Mouse (Mus musculus): Measurements from ENCODE around the gene Celsr3. TPM values are rescaled to one million over a fixed set of nuclear protein-coding genes. Genes with fewer than 3 reads are reported as not detected.

Gene Celsr3
- total RNA-seq, 2 experiments from 2014 or later, result 60.6 to 73.4 TPM

GRCm38 (mm10) chr9:108807674-108808073, 18.4 kb upstream of the Celsr3 start:
- DNase-seq, result no peak

DNA sequence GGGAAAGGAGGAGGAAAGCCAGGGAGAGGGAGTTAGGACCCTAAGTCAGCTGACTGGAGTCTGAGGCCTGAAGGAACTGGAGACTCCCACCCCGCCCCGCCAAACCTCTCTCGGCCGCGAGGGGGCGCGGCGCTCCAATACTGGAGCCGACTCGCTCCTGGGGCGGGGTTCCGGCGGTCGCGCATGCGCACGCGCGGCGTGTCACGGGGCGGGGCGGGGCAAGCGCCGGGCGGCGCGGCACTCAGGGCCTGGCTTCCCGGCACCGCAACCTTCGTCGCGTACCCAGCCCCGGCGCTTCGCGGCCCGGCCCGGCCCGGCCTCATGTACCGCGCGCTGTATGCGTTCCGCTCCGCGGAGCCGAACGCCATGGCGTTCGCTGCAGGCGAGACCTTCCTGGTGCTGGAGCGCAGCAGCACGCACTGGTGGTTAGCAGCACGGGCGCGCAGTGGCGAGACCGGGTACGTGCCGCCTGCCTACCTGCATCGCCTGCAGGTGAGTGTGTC, 17.9 kb upstream of the Celsr3 start, which contains the start of gene Nckipsd:
Nckipsd (plus strand) TSS at position 206 of the 503 bp plus-strand sequence.
- peak; percentile 93 for DNase-seq

GRCm38 (mm10) chr9:108809188-108809587, 16.9 kb upstream of the Celsr3 start:
- DNase-seq, result no peak

GRCm38 (mm10) chr9:108809723-108810122, 16.4 kb upstream of the Celsr3 start:
- no peak for DNase-seq

DNA sequence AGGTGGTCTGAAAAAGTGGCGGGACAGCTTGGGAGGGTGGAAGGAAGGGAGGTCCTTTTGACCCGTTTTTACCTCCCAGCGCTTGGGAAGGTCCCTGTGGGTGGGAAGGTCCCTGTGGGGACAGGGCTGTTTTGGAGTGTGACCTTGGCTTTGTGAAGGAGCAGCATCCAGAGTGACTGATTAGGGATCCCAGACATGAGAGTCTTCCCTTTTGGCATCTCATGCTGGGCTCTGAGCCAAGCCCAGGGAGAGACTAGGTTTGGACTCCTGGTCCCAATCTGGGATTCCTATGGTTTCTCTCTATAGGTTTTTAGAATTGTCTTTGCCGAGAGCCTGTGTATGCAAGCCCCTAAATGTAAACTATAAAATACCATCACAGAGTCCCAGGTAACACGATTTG, 15.6 kb upstream of the Celsr3 start:
- no peak for DNase-seq

DNA sequence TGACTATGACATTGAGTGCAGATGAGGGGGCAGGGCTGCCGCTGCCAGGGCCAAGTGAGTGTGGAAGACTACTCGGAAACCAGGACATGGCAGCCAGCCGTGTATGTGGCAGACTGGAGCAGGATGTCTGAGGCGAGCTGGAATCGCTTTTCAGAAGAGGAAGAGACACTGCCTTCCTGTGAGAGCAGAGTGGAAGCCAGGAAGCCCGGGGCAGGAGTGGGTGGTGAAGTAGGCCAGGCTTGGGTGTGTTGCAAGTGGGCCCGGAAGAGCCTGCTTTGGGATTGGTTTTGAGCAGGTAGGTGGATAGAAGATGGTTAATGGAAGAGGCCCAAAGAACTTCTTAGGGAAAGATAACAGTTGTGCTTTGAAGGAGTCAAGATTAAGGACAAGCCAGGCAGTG, 10.6 kb upstream of the Celsr3 start:
- DNase-seq, result no peak

GRCm38 (mm10) chr9:108819495-108819894, 6.6 kb upstream of the Celsr3 start:
- peak; percentile 44 to 56 for DNase-seq

DNA sequence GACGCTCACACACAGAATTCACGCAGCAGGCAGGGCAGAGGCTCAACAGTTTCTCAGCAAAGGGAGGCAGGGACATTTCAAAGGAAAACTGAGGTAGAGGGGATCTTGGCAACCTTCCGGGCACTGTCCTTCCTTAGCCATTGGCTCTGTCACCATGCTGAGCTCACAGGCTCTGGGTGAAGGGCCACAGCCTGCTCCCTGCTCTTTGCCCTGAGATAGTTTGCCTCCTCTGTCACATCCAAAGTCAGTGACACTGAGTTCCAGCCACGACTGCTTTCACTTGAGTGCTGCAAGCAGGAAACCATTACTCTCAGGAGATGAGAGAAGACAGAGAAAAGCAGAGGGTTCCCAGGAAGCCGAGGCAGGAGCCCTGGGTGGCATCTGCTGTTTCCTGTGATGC, 6.0 kb upstream of the Celsr3 start:
- DNase-seq, result no peak

- no peak for DNase-seq
Observed at GRCm38 (mm10) chr9:108824144-108824685, 1.9 kb upstream of the Celsr3 start.

DNA sequence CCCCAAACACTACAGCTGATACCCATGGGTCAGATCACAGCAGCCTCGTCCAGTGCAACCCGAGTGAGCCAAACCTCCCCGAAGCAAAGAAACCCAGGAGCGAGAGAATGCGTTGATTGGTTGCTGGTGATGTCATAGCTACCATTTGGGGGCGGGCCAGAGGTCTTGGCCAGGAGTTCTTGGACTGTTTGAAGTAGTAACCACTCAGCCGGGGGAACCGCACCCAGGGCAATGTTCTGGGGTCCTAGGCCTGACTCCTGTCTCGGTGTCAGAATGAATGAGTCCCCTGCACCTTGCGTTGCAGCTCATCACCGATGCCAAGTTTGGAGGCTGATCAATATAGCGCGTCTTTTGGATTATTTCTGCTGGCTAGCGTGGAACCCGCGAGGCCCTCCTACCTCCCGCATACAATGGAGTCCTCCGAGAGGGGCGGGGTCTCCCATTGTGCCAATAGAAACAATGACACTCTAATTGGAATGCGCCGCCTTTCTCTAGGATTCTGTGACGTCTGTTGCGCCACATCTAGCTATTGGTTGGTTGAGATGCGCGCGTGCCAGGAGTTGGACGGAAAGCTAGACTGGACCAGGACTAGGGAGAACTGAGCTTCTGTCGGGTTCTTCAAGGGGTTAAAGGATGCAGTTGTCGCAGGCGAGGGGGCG, 1.2 kb upstream of the Celsr3 start:
- DNase-seq, result peak; percentile 85 to 87

DNA sequence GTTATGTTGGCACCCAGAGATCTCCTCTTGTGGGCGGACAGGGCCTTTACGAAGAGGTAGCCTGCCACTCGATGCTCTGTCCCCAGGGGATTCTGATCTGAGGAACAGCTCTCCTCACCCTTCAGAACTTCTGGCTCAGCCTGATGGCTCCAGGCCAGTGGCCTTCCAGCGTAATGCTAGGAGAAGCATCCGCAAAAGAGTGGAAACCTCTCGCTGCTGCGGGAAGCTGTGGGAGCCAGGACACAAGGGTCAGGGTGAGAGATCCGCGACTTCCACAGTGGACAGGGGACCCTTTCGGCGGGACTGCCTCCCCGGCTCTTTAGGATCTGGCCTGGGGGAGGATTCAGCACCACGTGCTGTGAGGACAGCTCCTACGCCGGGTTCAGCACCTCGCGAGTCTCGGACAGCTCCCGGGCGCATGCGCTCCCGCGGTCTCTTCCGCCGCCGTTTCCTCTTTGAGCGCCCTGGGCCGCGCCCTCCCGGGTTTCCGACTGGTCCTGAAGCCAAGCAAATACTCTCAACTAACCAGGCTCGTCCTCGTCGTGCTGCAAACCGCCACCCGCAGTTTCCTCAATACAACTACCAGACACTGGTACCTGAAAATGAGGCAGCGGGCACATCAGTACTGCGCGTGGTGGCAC, 700 bp downstream of the Celsr3 start:
- peak; percentile 72 for DNase-seq

DNA sequence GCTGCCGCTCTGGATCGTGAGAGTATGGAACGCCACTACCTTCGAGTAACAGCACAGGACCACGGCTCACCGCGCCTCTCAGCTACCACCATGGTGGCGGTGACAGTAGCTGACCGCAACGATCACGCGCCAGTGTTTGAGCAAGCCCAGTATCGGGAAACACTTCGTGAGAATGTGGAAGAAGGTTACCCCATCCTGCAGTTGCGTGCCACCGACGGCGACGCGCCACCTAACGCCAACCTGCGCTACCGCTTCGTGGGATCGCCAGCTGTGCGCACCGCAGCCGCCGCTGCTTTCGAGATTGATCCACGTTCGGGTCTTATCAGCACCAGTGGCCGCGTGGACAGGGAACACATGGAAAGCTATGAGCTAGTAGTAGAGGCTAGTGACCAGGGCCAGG, 1.3 kb downstream of the Celsr3 start:
- no peak for DNase-seq

DNA sequence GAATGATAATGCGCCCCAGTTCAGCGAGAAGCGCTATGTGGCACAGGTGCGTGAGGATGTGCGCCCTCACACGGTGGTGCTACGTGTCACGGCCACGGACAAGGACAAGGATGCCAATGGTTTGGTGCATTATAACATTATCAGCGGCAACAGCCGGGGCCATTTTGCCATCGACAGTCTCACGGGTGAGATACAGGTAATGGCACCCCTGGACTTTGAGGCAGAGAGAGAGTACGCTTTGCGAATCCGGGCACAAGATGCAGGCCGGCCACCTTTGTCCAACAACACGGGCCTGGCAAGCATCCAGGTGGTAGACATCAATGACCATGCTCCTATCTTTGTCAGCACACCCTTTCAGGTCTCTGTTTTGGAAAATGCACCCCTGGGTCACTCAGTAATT, 1.8 kb downstream of the Celsr3 start:
- DNase-seq, result no peak

GRCm38 (mm10) chr9:108831637-108832036, 5.5 kb downstream of the Celsr3 start:
- no peak for DNase-seq

- DNase-seq, result peak; percentile 69 to 70
Observed at GRCm38 (mm10) chr9:108832390-108833108, 6.4 kb downstream of the Celsr3 start.

DNA sequence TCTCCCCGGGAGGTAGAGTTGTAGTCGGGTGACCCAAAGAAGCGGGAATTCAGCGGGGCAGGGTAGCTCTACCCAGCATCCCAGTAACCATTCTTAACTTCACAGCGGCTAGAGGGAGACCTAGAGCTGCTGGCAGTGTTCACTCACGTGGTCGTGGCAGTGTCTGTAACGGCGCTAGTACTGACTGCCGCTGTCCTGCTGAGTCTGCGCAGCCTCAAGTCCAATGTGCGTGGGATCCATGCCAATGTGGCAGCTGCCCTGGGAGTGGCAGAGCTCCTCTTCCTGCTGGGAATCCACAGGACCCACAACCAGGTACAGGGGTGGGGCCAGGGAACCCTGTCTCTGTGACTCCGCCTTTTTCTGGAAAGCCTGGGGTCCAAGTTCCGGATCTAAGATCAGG, 16.9 kb downstream of the Celsr3 start:
- peak; percentile 58 to 63 for DNase-seq

GRCm38 (mm10) chr9:108845390-108845789, 19.3 kb downstream of the Celsr3 start:
- no peak for DNase-seq

DNA sequence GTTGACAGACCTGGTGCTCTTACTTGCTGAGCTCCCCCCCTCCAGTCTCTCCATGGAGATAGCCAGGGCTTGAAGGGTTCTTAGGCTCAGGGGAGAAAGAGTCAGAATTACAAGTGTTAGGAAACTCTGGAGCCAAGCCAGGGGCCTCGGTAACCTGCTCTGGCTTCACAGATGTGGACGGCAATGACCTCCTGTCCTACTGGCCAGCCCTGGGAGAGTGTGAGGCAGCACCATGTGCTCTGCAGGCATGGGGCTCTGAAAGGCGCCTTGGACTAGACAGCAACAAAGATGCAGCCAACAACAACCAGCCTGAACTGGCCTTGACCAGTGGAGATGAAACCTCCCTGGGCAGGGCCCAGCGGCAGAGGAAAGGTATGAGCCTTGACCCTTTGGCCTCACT, 21.3 kb downstream of the Celsr3 start:
- DNase-seq, result no peak

- DNase-seq, result no peak
Observed at GRCm38 (mm10) chr9:108848419-108848818, 22.3 kb downstream of the Celsr3 start.

DNA sequence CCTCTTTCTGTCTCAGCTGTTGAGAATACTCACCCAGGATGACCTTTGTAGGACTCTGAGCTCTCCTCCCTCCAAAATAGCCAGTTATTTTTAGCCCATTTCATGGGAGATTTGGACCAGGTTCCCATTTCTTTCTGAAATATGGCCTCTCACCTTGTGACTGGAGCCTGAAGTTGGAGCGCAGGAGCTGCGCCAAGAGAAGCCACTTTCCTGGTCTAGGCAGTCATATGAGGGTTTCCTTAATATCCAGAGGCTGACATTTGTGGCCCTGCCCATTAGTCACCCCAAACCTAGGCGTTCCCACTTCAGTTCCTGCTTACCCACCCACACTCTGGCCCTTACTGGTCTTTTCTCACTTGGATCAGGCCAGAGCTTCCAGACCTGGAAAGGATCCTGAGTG, 26.9 kb downstream of the Celsr3 start, which contains the start of gene Slc26a6:
Slc26a6 (plus strand) TSS at position 308 of the 400 bp plus-strand sequence.
- DNase-seq, result no peak

- peak; percentile 90 to 92 for DNase-seq
Observed at GRCm38 (mm10) chr9:108853635-108854240, 27.6 kb downstream of the Celsr3 start.

DNA sequence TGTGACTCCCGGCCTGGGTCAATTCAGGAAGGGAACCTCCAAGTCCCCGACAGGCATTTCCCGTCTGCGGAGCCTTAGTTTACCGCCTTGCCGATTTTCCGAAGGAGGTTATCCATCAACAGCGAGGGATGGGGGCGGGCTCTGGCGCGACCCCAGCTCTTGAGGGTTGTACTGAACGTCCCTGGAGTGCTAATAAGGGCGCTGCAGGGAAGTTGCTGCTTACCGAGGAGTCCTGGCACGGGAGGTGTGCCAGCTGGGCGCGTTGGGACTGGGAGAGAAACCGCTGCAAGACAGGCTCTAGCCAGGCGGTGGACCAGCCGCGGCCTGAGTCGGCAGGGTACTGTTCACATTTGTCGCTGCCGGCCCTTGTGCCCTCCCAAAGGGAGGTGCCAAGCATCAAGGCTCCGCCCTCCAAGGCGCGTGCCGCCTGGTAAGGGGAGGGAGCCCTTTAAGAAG, 28.1 kb downstream of the Celsr3 start:
- peak; percentile 84 to 88 for DNase-seq
